Mouse (Mus musculus) neural tube, embryonic 14.5 days (tissue): ENCODE measurements at regions not wholly inside any gene's neighbourhood (a gene's known extent, or its start where the extent isn't known, plus 50 kb on each side); places are given as distances from the start of the nearest gene placed in this dataset.

Source experiments
- ATAC-seq: fragments of 200-750 bp; cut with Nextera tagmentation; 2 replicates; pipeline ENCODE4 v1.8.0; 2017; ENCODE audit warnings: low read depth, mild to moderate bottlenecking, moderate TSS enrichment, moderate library complexity
- H3K27ac ChIP-seq: fragments of 300-500 bp; sonication (generic); 2 replicates; pipeline ENCODE4 v1.5.1; 2014; ENCODE audit warnings: low read depth, mild to moderate bottlenecking, control low read depth, low read length, moderate library complexity, mixed read lengths
- H3K27me3 ChIP-seq: fragments of 300-500 bp; sonication (generic); 2 replicates; pipeline ENCODE4 v1.6.1; 2014; ENCODE audit warnings: low read length; ENCODE audit not compliant: control insufficient read depth, insufficient read depth
- H3K36me3 ChIP-seq: fragments of 300-500 bp; sonication (generic); 2 replicates; pipeline ENCODE4 v1.6.1; 2014; ENCODE audit warnings: low read length, mixed read lengths; ENCODE audit not compliant: control insufficient read depth, insufficient read depth
- H3K4me1 ChIP-seq: fragments of 300-500 bp; sonication (generic); 2 replicates; pipeline ENCODE4 v1.6.1; 2014; ENCODE audit warnings: low read length; ENCODE audit not compliant: control insufficient read depth, insufficient read depth
- H3K4me2 ChIP-seq: fragments of 300-500 bp; sonication (generic); 2 replicates; pipeline ENCODE4 v1.6.1; 2014; ENCODE audit warnings: mild to moderate bottlenecking, low read depth, low read length, control low read depth
- H3K4me3 ChIP-seq: fragments of 300-500 bp; sonication (generic); 2 replicates; pipeline ENCODE4 v1.5.1; 2014; ENCODE audit warnings: low read depth, low read length, control low read depth, mixed read lengths
- H3K9ac ChIP-seq: fragments of 300-500 bp; sonication (generic); replicated peaks from 2 replicates; pipeline ENCODE4 v1.6.1; 2014; ENCODE audit warnings: low read depth, mild to moderate bottlenecking, control low read depth, low read length, mixed read lengths
- H3K9me3 ChIP-seq: fragments of 300-500 bp; sonication (generic); 2 replicates; pipeline ENCODE4 v1.6.1; 2016; ENCODE audit warnings: low read length; ENCODE audit not compliant: control insufficient read depth
- WGBS: fragments of 180-500 bp; shearing (Covaris S2); extraction: QIAGEN DNeasy Blood & Tissue Kit; methylation state at CpG from one replicate; pipeline ENCODE4 v1.1.7; 2014; 5-methylcytosine and 5-hydroxymethylcytosine counted together

DNA sequence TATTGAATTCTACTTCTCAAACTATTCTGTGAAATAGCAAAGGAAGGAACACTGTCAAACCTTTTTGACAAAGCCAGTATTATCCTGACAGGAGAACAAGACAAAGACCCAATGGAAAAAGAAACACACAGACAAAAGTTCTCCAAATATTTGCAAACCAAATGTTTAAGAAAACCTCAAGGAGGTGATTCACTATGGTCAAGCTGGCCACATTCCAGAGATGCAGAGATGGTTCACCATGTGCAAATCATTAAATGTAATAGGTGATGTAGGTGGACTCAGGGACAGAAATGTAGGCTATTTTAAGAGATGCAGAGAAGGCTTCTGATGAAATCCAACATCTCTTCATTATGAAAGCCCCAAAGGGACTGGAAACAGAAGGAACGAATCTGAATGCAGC lies 183.5 kb downstream of the Cxcl12 start:
- no peak for ATAC-seq
- WGBS = 81% methylated on average over 1 of the region's 1 CpGs
- Histone ChIP-seq H3K4me1 (no peaks in the 10 kb centered on the region), H3K27ac (no peak overlapping the region), H3K9ac (no peak overlapping the region), H3K36me3 (no peaks in the 10 kb centered on the region), H3K9me3 (no peaks in the 10 kb centered on the region), H3K4me2 (no peak overlapping the region), H3K4me3 (no peak overlapping the region), H3K27me3 (no peaks in the 10 kb centered on the region)

GRCm38 (mm10) chr6:117353091-117353490 lies 184.8 kb downstream of the Cxcl12 start:
- no peak overlapping the region for H3K4me3 ChIP-seq
- H3K4me1 ChIP-seq = no peaks in the 10 kb centered on the region
- no peak overlapping the region for H3K4me2 ChIP-seq
- no peaks in the 10 kb centered on the region for H3K9me3 ChIP-seq
- no peaks in the 10 kb centered on the region for H3K27me3 ChIP-seq
- H3K27ac ChIP-seq = no peak overlapping the region
- H3K9ac ChIP-seq = no peak overlapping the region
- no peaks in the 10 kb centered on the region for H3K36me3 ChIP-seq
- 93% methylated on average over 3 of the region's 3 CpGs for WGBS
- no peak for ATAC-seq

- Histone ChIP-seq H3K4me3 (no peak overlapping the region), H3K4me2 (no peak overlapping the region), H3K27ac (no peak overlapping the region), H3K9me3 (no peaks in the 10 kb centered on the region), H3K4me1 (no peaks in the 10 kb centered on the region), H3K36me3 (no peaks in the 10 kb centered on the region), H3K27me3 (no peaks in the 10 kb centered on the region), H3K9ac (no peak overlapping the region)
- 93% methylated on average over 1 of the region's 1 CpGs for WGBS
- ATAC-seq = no peak
Measured at GRCm38 (mm10) chr6:117356101-117356500, 187.8 kb downstream of the Cxcl12 start.

GRCm38 (mm10) chr6:117359401-117359800 lies 191.1 kb downstream of the Cxcl12 start:
- no peak for ATAC-seq
- H3K36me3 ChIP-seq = no peaks in the 10 kb centered on the region
- no peaks in the 10 kb centered on the region for H3K9me3 ChIP-seq
- no peak overlapping the region for H3K4me3 ChIP-seq
- no peak overlapping the region for H3K9ac ChIP-seq
- H3K4me2 ChIP-seq = no peak overlapping the region
- WGBS = 80% methylated on average over 2 of the region's 2 CpGs
- no peaks in the 10 kb centered on the region for H3K4me1 ChIP-seq
- no peaks in the 10 kb centered on the region for H3K27me3 ChIP-seq
- no peak overlapping the region for H3K27ac ChIP-seq

DNA sequence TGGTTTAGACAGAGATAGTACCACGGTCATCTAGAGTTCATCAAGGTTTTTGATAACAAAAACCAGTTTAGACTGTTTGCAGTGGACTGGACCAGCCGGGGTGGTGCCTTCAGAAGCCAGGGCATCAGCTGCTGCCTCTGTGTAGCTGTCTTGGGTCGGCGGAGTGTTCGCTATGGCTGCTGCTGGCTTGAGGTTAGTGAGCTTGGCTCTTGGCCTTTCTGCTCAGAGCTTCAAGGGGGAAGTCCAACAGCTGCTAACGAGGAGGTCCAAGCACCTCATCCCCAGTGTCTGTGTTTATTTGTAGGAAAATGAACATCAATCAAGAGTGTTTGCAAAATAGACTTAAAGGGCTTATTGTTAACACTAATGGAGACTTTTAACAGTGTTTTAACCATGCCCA lies 198.2 kb downstream of the Cxcl12 start:
- 84% methylated on average over 6 of the region's 6 CpGs for WGBS
- H3K27me3 ChIP-seq = no peaks in the 10 kb centered on the region
- no peaks in the 10 kb centered on the region for H3K9me3 ChIP-seq
- no peaks in the 10 kb centered on the region for H3K36me3 ChIP-seq
- H3K4me2 ChIP-seq = no peak overlapping the region
- H3K4me3 ChIP-seq = no peak overlapping the region
- no peak overlapping the region for H3K27ac ChIP-seq
- H3K9ac ChIP-seq = no peak overlapping the region
- no peaks in the 10 kb centered on the region for H3K4me1 ChIP-seq
- ATAC-seq = no peak

DNA sequence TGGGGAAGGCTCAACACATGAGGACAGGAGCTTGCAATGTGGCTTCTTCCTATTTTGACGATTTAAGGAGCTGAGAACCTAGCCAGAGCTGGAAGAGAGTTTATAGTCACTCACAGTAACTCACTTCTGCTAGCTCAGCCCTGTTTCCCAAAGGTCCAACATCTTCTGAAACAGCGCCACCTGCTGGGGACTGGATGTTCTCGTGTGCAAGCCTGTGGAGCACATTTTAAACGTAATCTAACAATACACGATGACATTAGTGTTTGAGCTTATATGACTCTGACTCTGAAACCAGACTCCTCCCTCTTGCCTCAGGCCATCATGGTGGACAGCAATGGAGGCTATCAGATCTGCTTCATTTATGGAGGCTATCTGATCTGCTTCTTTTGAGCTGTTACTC lies 207.7 kb downstream of the Cxcl12 start:
- H3K4me1 ChIP-seq = no peaks in the 10 kb centered on the region
- no peak overlapping the region for H3K9ac ChIP-seq
- no peak overlapping the region for H3K4me3 ChIP-seq
- H3K27me3 ChIP-seq = no peaks in the 10 kb centered on the region
- H3K36me3 ChIP-seq = no peaks in the 10 kb centered on the region
- no peak for ATAC-seq
- no peak overlapping the region for H3K4me2 ChIP-seq
- H3K27ac ChIP-seq = no peak overlapping the region
- 94% methylated on average over 5 of the region's 5 CpGs for WGBS
- H3K9me3 ChIP-seq = no peaks in the 10 kb centered on the region

DNA sequence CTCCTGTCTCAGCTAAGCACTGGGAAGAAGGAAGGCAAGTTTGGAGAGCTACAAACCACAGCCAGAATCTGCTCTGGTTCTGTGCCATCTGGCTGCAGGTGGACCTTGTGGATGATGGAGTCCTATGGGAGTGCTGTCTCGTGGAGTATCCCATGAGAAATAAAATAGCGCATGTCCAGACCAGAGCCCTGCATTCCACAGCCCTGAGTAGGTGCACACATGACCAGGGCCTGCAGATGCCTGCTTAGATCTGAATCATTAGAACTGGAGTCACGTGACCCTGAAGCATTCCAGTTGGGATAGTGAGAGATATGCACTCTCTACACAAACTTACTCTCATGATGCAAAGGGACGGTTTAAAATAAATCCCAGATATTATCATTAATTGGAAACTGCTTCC lies 211.6 kb downstream of the Cxcl12 start:
- no peaks in the 10 kb centered on the region for H3K27me3 ChIP-seq
- H3K4me3 ChIP-seq = no peak overlapping the region
- no peak overlapping the region for H3K4me2 ChIP-seq
- WGBS = 89% methylated on average over 4 of the region's 4 CpGs
- no peak overlapping the region for H3K9ac ChIP-seq
- no peaks in the 10 kb centered on the region for H3K36me3 ChIP-seq
- no peak for ATAC-seq
- H3K9me3 ChIP-seq = no peaks in the 10 kb centered on the region
- no peaks in the 10 kb centered on the region for H3K4me1 ChIP-seq
- H3K27ac ChIP-seq = no peak overlapping the region

DNA sequence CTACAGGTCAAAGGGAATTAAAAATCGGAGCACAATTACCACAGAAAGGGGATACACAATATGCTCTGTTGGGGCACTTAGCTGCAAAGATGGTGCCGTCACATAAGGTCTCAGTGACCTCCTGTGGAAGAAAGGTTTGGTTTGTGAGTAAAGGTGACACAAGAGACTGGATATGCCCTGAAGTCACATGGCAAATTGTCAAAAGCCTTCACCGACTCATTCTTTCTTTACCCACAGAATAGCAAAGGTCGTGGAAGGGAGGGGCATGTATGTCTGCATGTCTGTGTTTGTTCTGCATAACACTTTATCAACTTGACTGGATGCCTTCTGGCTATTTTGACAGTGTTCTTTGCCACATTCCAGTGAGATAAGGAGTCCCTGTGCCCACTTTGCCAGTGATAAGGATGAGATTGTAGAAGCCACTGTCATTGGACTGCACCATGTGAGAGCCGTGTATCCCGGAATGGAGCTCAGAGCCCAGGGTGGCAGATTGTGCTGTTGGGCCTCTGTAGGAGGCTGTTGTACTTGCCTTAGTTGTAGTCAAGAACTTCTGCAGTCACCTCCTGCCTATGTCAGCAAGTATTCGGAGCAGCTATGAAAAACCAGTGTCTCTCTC lies 222.0 kb downstream of the Cxcl12 start:
- WGBS = 91% methylated on average over 7 of the region's 7 CpGs
- Histone ChIP-seq H3K4me1 (no peaks in the 10 kb centered on the region), H3K4me2 (no peak overlapping the region), H3K36me3 (no peaks in the 10 kb centered on the region), H3K27ac (no peak overlapping the region), H3K4me3 (no peak overlapping the region), H3K27me3 (no peaks in the 10 kb centered on the region), H3K9ac (no peak overlapping the region), H3K9me3 (no peaks in the 10 kb centered on the region)
- ATAC-seq = no peak

DNA sequence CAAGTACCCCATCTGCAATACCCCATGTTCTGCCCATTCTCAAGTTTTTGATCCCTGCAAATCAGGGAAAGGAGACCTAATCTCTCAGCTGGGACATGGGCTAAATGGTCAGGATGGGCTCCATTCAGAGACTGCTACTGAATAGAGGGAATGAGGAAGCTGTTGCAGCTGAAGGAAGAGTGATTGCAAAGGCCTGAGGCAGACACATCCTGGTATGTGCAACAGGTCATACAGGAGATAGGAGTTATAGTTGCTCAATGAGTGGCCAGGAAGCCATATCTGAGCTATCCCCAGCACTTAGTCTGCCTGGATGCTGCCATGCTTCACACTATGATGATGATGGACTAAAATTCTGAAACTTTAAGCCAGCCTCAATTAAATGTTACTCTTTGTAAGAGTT lies 225.1 kb downstream of the Cxcl12 start:
- Histone ChIP-seq H3K27me3 (no peaks in the 10 kb centered on the region), H3K4me3 (no peak overlapping the region), H3K4me1 (no peaks in the 10 kb centered on the region), H3K9me3 (no peaks in the 10 kb centered on the region), H3K36me3 (no peaks in the 10 kb centered on the region), H3K27ac (no peak overlapping the region), H3K9ac (no peak overlapping the region), H3K4me2 (no peak overlapping the region)
- no peak for ATAC-seq
